Mouse (Mus musculus): Measurements from ENCODE around the gene Adnp.

- TF ChIP-seq POLR2A (IDR thresholded peaks at IDR 0.05; ENCODE audit: borderline replicate concordance, extremely low read depth, insufficient read depth, insufficient read length, poor library complexity, severe bottlenecking) (no peak), CTCF (IDR thresholded peaks at IDR 0.05; ENCODE audit: borderline replicate concordance, extremely low read depth, insufficient read depth, insufficient read length) (no peak)
Measured at GRCm38 (mm10) chr2:168231471-168231829, 24.5 kb upstream of the Adnp start.
